Mouse (Mus musculus): Measurements from ENCODE around the gene Tifab.
"Not testable (repeated sequence)": the region's sequence is repeated elsewhere in the genome, so short reads cannot be mapped to it uniquely, and the experiment has no call there.

Gene Tifab

GRCm38 (mm10) chr13:56178416-56179035 is at the start of gene Tifab:
Gene Tifab (minus strand): TSS chr13:56178885.
- DNase-seq (ENCODE audit: low read depth, low spot score) = no peak

DNA sequence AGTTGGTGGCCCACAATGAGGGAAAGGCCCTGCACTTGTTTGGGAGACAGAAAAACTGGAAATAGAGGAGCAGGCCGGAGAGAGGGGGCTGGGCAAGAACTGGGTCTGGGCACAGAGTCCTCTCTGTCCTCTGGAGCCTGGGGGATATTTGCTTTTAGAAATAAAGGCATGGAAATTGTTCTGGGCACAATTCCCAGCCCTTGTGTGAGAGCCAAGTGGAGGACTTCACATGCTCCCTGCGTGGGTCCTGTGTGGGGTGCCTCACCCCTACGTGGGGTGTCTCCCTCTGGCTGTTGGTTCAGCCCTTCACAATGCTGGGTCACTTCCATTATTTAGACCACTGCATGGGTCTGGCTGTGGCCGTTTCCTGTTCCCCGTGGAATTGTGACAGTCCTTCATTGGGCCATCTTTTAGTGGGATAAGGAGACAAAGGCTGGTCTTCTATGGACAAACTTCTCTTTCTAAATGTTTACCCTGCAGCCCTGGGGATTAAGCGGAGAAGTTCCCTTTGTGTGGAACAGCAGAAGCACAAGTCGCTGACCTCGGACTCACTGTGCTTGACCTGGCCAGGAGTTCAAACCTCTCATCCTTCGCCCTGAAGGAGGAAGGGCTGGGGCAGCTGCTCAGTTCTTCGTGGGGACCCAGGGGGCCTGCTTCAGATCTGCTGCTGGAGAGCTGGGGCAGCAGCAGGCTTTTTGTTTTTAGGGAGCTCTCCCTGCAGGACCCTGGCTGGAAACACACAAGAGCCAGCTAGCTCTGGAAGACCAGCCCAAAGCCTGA is 47.7 kb upstream of the Tifab start:
- DNase-seq (ENCODE audit: low read depth, low spot score) = no peak

DNA sequence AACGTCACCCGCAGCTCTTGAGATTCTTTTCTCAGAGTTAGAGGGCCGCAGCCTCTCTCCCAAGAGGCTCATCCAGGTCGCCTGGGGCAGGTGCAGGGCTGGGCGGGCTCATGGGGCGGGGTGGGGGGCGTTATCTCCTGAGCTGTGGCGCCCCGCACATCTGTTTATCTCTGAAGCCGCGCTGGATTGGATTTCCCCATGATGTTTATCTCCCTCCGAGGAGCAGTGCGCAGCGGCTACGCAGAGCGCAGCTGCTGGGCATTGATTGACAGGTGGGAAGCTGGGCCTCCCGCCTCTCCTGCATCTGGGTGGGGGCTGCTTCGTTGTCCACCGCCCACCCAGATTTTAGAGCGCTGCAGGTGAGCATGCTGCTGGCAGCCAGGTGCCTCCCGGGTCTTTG is 44.9 kb upstream of the Tifab start:
- peak; percentile 30 for DNase-seq (ENCODE audit: low read depth, low spot score)

GRCm38 (mm10) chr13:56222849-56223246 is 44.2 kb upstream of the Tifab start:
- DNase-seq (ENCODE audit: low read depth, low spot score) = no peak

- DNase-seq (ENCODE audit: low read depth, low spot score) = peak; percentile 85
Measured at GRCm38 (mm10) chr13:56221995-56222848, 43.5 kb upstream of the Tifab start.

DNA sequence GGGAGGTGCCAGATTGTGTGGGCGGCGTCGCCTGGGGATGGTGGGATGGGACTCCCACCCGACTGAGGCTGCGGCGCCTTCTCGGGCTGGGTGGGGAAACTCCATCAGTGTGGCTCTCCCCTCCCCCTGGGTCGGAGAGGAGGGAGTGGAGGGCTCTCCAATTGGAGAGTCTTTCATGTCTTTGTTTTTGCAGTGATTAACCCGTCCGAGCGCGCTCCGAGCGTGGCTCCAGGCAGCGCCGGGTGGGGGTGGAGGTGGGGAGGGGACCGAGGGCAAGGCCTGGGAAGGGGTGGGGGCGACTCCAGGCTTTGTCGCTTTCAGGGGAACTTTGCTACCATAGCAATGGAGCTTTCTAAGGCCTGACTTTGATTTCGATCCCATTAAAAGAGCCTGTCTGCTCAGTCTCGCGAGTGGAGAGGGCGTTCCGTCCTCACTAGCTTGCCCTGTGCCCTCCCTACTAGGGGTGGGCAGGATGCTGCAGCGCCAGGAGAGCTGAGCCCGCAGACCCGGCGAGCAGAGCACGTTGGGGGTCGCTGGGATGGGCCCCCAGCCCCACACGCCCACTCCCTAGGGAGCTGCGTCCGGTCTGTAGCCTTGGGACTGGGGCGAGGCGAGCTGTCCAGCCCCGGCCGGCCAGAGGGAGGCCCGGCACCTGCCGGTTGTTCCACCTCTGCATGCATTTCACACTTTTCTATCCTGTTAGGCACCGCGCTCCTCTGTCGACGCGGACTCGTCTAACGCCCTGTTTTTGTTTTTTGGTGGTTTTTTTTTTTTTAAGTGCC is 42.6 kb upstream of the Tifab start:
- peak; percentile 92 for DNase-seq (ENCODE audit: low read depth, low spot score)

GRCm38 (mm10) chr13:56219254-56219653 is 40.6 kb upstream of the Tifab start:
- peak; percentile 84 for DNase-seq (ENCODE audit: low read depth, low spot score)

DNA sequence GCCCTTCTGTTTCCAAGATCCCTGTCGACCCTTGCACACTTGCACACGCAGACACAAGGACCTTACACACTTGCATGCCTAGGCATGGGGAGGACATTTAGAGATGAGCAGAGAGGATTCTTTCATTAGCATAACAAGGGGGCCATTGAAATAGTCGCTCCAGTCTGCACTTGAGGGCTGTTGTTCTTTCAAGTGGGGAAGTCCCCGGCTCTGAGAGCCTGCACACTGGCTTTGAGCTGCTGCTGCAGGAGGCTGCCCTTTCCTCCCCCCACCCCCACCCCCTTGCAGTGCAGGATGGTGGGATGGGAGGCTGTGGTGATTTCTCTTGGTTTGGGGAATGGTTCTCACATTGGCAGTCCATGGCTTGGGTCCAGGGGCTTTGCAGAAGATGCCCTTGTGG is 37.4 kb upstream of the Tifab start:
- peak; percentile 55 for DNase-seq (ENCODE audit: low read depth, low spot score)

DNA sequence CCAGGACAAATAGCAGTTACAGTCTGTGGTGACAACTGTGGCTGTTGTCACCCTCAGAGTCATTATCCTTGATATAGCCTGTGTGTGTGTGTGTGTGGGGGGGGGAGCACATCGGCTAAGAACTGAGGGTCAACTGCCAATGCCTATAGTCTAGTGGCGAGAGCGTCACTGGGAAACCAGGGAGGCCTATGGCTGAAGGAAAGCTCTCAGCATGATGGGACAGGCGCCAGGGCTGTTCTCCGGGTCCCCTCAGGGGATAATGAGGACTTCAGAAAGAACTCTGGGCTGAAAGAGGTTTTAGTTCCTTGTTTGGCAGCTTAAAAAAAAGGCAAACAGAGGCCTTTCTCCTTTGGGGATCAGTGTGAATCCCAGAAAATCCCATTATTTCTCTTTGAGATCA is 35.9 kb upstream of the Tifab start:
- DNase-seq (ENCODE audit: low read depth, low spot score) = no peak

GRCm38 (mm10) chr13:56209067-56209411 is 30.4 kb upstream of the Tifab start:
- no peak for DNase-seq (ENCODE audit: low read depth, low spot score)

DNA sequence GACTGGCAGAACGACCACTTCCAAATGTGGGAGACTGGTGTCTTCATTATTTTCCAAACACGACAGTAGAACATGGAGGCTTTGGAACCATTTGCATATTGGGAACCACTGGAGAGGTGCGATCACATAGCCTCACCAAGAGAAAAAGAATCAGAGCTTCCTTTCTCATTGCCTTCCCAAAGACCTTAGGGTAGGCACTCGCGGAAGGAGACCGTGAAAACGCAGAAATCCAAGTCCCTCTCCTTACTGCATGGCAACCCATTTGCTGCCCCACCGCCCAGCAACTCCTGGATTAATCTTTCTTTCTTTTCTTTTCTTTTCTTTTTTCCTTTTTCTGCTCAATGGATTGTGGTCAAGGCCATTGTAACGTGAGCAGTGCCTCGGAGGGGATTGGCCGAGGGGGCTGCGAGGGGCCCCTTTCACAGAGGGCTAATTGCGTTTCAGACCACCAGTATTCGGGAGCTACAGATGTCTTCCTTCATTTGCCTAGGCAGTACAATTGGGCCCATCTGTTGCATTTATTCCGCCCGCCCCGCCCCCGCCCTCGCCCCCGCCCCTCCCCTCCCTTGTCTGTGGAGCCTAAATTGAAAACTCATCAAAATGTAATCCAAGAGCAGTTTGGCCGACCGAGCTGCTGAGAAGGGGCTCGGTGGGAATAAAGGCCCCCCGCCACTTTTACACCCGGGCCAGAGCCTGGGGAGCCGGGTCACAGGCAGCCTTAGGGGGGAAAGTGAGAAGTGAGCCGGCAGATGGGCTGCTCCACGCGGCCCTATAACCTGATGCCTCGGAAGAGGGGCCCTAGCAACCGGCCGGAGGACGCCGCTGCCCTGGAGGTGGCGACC is 29.8 kb upstream of the Tifab start:
- DNase-seq (ENCODE audit: low read depth, low spot score) = no peak

- DNase-seq (ENCODE audit: low read depth, low spot score) = peak; percentile 24
Measured at GRCm38 (mm10) chr13:56199506-56199905, 20.8 kb upstream of the Tifab start.

GRCm38 (mm10) chr13:56197473-56198266 is 19.0 kb upstream of the Tifab start:
- peak; percentile 96 for DNase-seq (ENCODE audit: low read depth, low spot score)

- DNase-seq (ENCODE audit: low read depth, low spot score) = peak; percentile 41
Measured at GRCm38 (mm10) chr13:56197031-56197430, 18.3 kb upstream of the Tifab start.

GRCm38 (mm10) chr13:56195824-56196223 is 17.1 kb upstream of the Tifab start:
- not testable (repeated sequence) for DNase-seq (ENCODE audit: low read depth, low spot score)

GRCm38 (mm10) chr13:56194181-56194580 is 15.5 kb upstream of the Tifab start:
- peak; percentile 76 for DNase-seq (ENCODE audit: low read depth, low spot score)

DNA sequence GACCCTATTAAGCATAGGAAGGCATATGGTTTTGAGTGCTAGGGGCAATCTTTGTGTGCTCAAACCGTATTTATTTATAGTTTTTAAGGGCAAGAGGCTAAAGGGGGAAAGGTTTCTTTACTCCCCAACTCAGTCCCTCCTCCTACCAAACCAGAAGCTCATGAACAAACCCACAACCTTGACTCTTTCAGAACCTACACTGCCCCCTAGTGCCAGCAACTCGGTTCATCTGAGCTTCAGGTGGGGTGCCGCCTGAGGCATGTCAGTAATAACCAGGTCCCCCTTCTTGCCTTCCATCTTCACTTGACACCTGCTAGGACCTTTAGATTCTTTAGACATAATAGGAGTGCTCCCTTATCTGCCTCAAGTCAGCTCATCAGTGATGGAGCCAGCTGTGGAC is 12.5 kb upstream of the Tifab start:
- no peak for DNase-seq (ENCODE audit: low read depth, low spot score)

GRCm38 (mm10) chr13:56189688-56190087 is 11.0 kb upstream of the Tifab start:
- peak; percentile 44 for DNase-seq (ENCODE audit: low read depth, low spot score)

- no peak for DNase-seq (ENCODE audit: low read depth, low spot score)
Measured at GRCm38 (mm10) chr13:56183687-56184086, 5.0 kb upstream of the Tifab start.

DNA sequence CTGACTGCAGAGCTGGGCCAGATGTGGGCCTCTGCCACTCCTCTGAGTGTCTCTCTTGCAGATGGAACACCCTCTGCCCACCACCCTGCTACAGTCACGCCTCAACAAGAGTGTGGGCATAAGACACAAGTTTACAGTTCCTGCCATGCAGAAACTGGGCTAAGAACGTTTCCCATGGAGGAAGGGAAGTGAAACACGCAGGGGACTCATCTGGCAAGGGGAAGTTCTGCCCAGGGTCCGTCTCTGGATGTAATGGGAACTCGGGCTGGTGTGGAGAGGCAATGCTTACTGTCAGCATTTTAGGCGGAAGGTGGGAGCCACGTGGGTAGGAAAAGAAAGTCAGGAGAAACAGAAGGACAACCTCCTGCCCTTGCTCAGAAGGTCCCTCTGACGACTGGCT is 2.7 kb upstream of the Tifab start:
- DNase-seq (ENCODE audit: low read depth, low spot score) = no peak

Measured in ZHBTc4 (cell line).